In the genomic region with DNA sequence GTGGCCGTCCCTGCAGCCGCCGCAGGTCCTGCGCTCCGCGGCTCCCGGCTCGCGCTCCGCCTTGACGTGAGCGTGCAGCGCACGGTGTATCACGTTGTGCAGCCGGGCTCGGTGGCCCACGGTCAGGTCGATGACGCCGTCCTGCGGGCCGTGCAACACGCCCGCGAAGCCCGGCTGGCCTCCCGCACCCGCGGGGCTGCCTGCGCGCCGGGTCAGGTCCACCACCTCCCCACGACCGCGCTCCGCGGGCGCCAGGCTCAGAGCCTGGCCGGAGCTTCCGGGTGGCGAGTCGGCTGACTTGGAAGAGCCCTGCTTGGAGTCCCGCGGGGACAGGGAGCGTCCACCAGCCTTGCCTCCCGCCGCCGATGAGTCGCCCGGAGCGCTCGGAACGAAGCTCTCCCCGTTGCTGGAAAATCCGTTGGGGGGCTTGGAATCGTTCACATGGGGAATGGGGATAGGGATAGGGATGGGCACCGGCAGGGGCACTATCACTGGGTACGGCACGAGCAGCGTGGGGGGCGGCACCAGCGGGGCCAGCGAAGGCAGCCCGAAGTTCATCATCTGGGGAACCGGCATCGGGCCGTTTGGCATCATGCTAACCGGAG, we compare ENCODE assay signal across 9 mouse cellular contexts.
A peak's percentile ranks its signal among the peaks of the same experiment; 100 is the strongest.
DNase-seq lines count a peak whose midpoint lies in the region; ATAC-seq and TF ChIP-seq lines count a peak whose summit lies in the region.
"Had no signal": no experiment of that assay in that cellular context is flagged by ENCODE, and none has a peak within 500 bp of the region (broad histone marks: within the 10 kb centered on the region; RNA-seq: fewer than 3 reads in every experiment).

No protein-coding gene starts in this region.

- H3K9me3 ChIP-seq in megakaryocyte, embryonic 14.5 days = no peaks in the 10 kb centered on the region
- H3K9me3 ChIP-seq in forebrain, embryonic 12.5 days = no peaks in the 10 kb centered on the region
- H3K9me3 ChIP-seq in hindbrain, postnatal 0 days (ENCODE audit: low read length) = no peaks in the 10 kb centered on the region
- no peaks in the 10 kb centered on the region for H3K9me3 ChIP-seq in midbrain, embryonic 13.5 days

- peak; percentile 60 to 70 for DNase-seq in cerebellum, adult 18-20 months
- DNase-seq in hindbrain, postnatal 0 days (ENCODE audit: low spot score) = peak; percentile 59
- no peak for DNase-seq in yolk sac, embryonic 10.5 days (ENCODE audit: low spot score)
- no peak for DNase-seq in layer of hippocampus, postnatal 14 days (ENCODE audit: low spot score in 2 of 2)

- H3K4me1 ChIP-seq in megakaryocyte, embryonic 14.5 days = peaks cover 17% of the 10 kb centered on the region
- peaks cover 23% of the 10 kb centered on the region for H3K4me1 ChIP-seq in forebrain, embryonic 12.5 days
- peaks cover 10% of the 10 kb centered on the region; the same call in 1 of the 2 replicates for H3K4me1 ChIP-seq in hindbrain, postnatal 0 days (ENCODE audit: insufficient read depth, low read length)
- peaks cover 23% of the 10 kb centered on the region for H3K4me1 ChIP-seq in midbrain, embryonic 13.5 days (replicated peaks)

- peak overlapping the region; percentile 69 for H3K9ac ChIP-seq in forebrain, embryonic 12.5 days
- H3K9ac ChIP-seq in hindbrain, postnatal 0 days (replicated peaks; ENCODE audit: low read length) = peak overlapping the region; percentile 61
- peak overlapping the region; percentile 72 for H3K9ac ChIP-seq in midbrain, embryonic 13.5 days (replicated peaks)

- H3K27ac ChIP-seq in forebrain, embryonic 12.5 days = no peak overlapping the region
- H3K27ac ChIP-seq in hindbrain, postnatal 0 days = no peak overlapping the region
- no peak overlapping the region for H3K27ac ChIP-seq in midbrain, embryonic 13.5 days

- no peaks in the 10 kb centered on the region for H3K36me3 ChIP-seq in megakaryocyte, embryonic 14.5 days (replicated peaks; ENCODE audit: low read length)
- H3K36me3 ChIP-seq in forebrain, embryonic 12.5 days (replicated peaks) = no peaks in the 10 kb centered on the region
- H3K36me3 ChIP-seq in hindbrain, postnatal 0 days (ENCODE audit: insufficient read depth, low read length) = no peaks in the 10 kb centered on the region
- H3K36me3 ChIP-seq in midbrain, embryonic 13.5 days = no peaks in the 10 kb centered on the region

- peak overlapping the region; percentile 99 for H3K4me2 ChIP-seq in forebrain, embryonic 12.5 days
- peak overlapping the region; percentile 92 for H3K4me2 ChIP-seq in hindbrain, postnatal 0 days (ENCODE audit: low read depth, low read length)
- peak overlapping the region; percentile 93 for H3K4me2 ChIP-seq in midbrain, embryonic 13.5 days (replicated peaks)

- H3K4me3 ChIP-seq in megakaryocyte, embryonic 14.5 days (replicated peaks) = peak overlapping the region; percentile 88
- peak overlapping the region; percentile 60 for H3K4me3 ChIP-seq in forebrain, embryonic 12.5 days (replicated peaks)
- peak overlapping the region; percentile 49 for H3K4me3 ChIP-seq in hindbrain, postnatal 0 days (ENCODE audit: low read length)
- peak overlapping the region; percentile 48 for H3K4me3 ChIP-seq in midbrain, embryonic 13.5 days (replicated peaks)
- H3K4me3 ChIP-seq: myocyte had no signal

- no peak; the same call in 1 of the 2 replicates for TF ChIP-seq CTCF in hindbrain, postnatal 0 days (IDR thresholded peaks at IDR 0.05; ENCODE audit: low read depth)

- no peak for ATAC-seq in megakaryocyte, adult 5-6 weeks (ENCODE audit: poor library complexity, severe bottlenecking)
- ATAC-seq in forebrain, embryonic 12.5 days (ENCODE audit: low FRiP score) = peak; percentile 59
- peak; percentile 71 for ATAC-seq in hindbrain, postnatal 0 days
- ATAC-seq in midbrain, embryonic 13.5 days = peak; percentile 78

- WGBS in forebrain, embryonic 12.5 days = under 1% methylated on average over 69 of the region's 69 CpGs
- WGBS in hindbrain, postnatal 0 days = 3% methylated on average over 57 of the region's 69 CpGs
- under 1% methylated on average over 69 of the region's 69 CpGs for WGBS in midbrain, embryonic 13.5 days

- peaks cover 69% of the 10 kb centered on the region for H3K27me3 ChIP-seq in megakaryocyte, embryonic 14.5 days (replicated peaks)
- peaks cover 46% of the 10 kb centered on the region for H3K27me3 ChIP-seq in forebrain, embryonic 12.5 days
- no peaks in the 10 kb centered on the region for H3K27me3 ChIP-seq in hindbrain, postnatal 0 days (ENCODE audit: insufficient read depth, low read length)
- H3K27me3 ChIP-seq in midbrain, embryonic 13.5 days = peaks cover 32% of the 10 kb centered on the region

Comparison
In these comparisons a context has a peak if more than half of its experiments do, and no peak if none do; other contexts are left out.
1. DNase-seq: peak in cerebellum, adult 18-20 months (2 of 2) and hindbrain, postnatal 0 days (single experiment); none in yolk sac, embryonic 10.5 days (single experiment) and layer of hippocampus, postnatal 14 days (0 of 2).
2. Peak in every context shown above with its lines, with median percentiles within 50 percentile points of each other: H3K4me3 ChIP-seq, H3K4me2 ChIP-seq and H3K9ac ChIP-seq.